Mouse (Mus musculus): ENCODE results near the gene Sart1. TPM values are rescaled to one million over a fixed set of nuclear protein-coding genes. Genes with fewer than 3 reads are reported as not detected.

Gene Sart1
- total and polyA plus RNA-seq, 3 experiments, result 46.7 to 104 (median 78.3) TPM

- in situ Hi-C loops (cut with MboI; ENCODE audit: low pct_ligation_motif_present, low pct_unique_long_range_greater_than_20kb, low sequenced_read_pairs) (no loop called here), dilution Hi-C loops (cut with MboI; ENCODE audit: extremely low pct_ligation_motif_present, extremely low pct_unique_long_range_greater_than_20kb, low sequenced_read_pairs) (no loop called here)
- H3K79me2 ChIP-seq (replicated peaks; ENCODE audit: control insufficient read depth, extremely low read depth, insufficient read depth, poor library complexity, severe bottlenecking), result no peaks in the 10 kb centered on the region
- H3K4me1 ChIP-seq (ENCODE audit: control insufficient read depth in 1 of 2, insufficient read depth in 2 of 2), result peaks cover 9 to 20% of the 10 kb centered on the region in 2 experiments; a peak in 3 of 4 replicates
- TF ChIP-seq E2F4 (IDR thresholded peaks at IDR 0.05; ENCODE audit: insufficient replicate concordance, low read depth, low read length) (no peak), GABPA (IDR thresholded peaks at IDR 0.05; ENCODE audit: insufficient replicate concordance, low read depth, low read length) (no peak), SMC3 (IDR thresholded peaks at IDR 0.05; ENCODE audit: low read depth, low read length) (no peak), ZC3H11A (IDR thresholded peaks at IDR 0.05; ENCODE audit: low read depth, low read length) (no peak), TBP (conservative IDR thresholded peaks at IDR 0.05; ENCODE audit: low read depth, low read length) (no peak), MXI1 (IDR thresholded peaks at IDR 0.05; ENCODE audit: low read depth, low read length) (no peak), JUND (conservative IDR thresholded peaks at IDR 0.05; ENCODE audit: low read depth, low read length) (no peak), PAX5 (IDR thresholded peaks at IDR 0.05; ENCODE audit: low read length) (no peak), BHLHE40 (IDR thresholded peaks at IDR 0.05; ENCODE audit: low read depth, low read length) (no peak), MYC (IDR thresholded peaks at IDR 0.05; ENCODE audit: low read depth, low read length) (no peak), USF1 (IDR thresholded peaks at IDR 0.05; ENCODE audit: low read depth, low read length) (no peak), NELFE (IDR thresholded peaks at IDR 0.05; ENCODE audit: low read depth, low read length) (no peak), MAZ (IDR thresholded peaks at IDR 0.05; ENCODE audit: low read depth, low read length) (no peak), IRF4 (IDR thresholded peaks at IDR 0.05; ENCODE audit: low read depth, low read length) (no peak), ETS1 (conservative IDR thresholded peaks at IDR 0.05; ENCODE audit: low read depth, low read length) (no peak), ZNF384 (IDR thresholded peaks at IDR 0.05; ENCODE audit: low read depth, low read length) (no peak)
- no peak for DNase-seq (ENCODE audit: extremely low read depth)
- no peak overlapping the region for H3K9ac ChIP-seq (ENCODE audit: insufficient read depth, low read depth)
- no peak overlapping the region for H3K27ac ChIP-seq (ENCODE audit: insufficient read depth, low read depth)
- no peak overlapping the region for H3K4me2 ChIP-seq (ENCODE audit: insufficient read depth, low read depth, poor library complexity, severe bottlenecking)
- H3K9me3 ChIP-seq (replicated peaks; ENCODE audit: low read length), result no peaks in the 10 kb centered on the region
- no peaks in the 10 kb centered on the region for H3K27me3 ChIP-seq (replicated peaks)
- no peak overlapping the region for H3K4me3 ChIP-seq (replicated peaks in 1 of 3; ENCODE audit: low read depth in 2 of 3, low read length in 2 of 3, poor library complexity in 1 of 3)
- peaks cover 0 to 6% of the 10 kb centered on the region in 2 experiments for H3K36me3 ChIP-seq (replicated peaks in 1 of 2; ENCODE audit: control insufficient read depth in 1 of 2, insufficient read depth in 1 of 2, low read length in 1 of 2)
These were observed 23.5 kb upstream of the Sart1 start for GRCm38 (mm10) chr19:5411961-5412360.

GRCm38 (mm10) chr19:5410641-5411040, 22.1 kb upstream of the Sart1 start:
- no peak overlapping the region for H3K4me3 ChIP-seq (replicated peaks in 1 of 3; ENCODE audit: low read depth in 2 of 3, low read length in 2 of 3, poor library complexity in 1 of 3)
- H3K4me2 ChIP-seq (ENCODE audit: insufficient read depth, low read depth, poor library complexity, severe bottlenecking), result no peak overlapping the region
- no peak overlapping the region for H3K27ac ChIP-seq (ENCODE audit: insufficient read depth, low read depth)
- TF ChIP-seq SIN3A (IDR thresholded peaks at IDR 0.05; ENCODE audit: low read length), result no peak
- no peak for TF ChIP-seq PAX5 (IDR thresholded peaks at IDR 0.05; ENCODE audit: low read length)
- no peak for TF ChIP-seq RAD21 (IDR thresholded peaks at IDR 0.05; ENCODE audit: low read depth, low read length)
- no peak for TF ChIP-seq MYC (IDR thresholded peaks at IDR 0.05; ENCODE audit: low read depth, low read length)
- no peak for TF ChIP-seq CHD1 (IDR thresholded peaks at IDR 0.05; ENCODE audit: low read depth, low read length)
- no peak for TF ChIP-seq CTCF (conservative IDR thresholded peaks at IDR 0.05 in 1 of 2, IDR thresholded peaks at IDR 0.05 in 1 of 2; ENCODE audit: low read depth in 2 of 2, low read length in 2 of 2)
- H3K79me2 ChIP-seq (replicated peaks; ENCODE audit: control insufficient read depth, extremely low read depth, insufficient read depth, poor library complexity, severe bottlenecking), result no peaks in the 10 kb centered on the region
- no peaks in the 10 kb centered on the region for H3K27me3 ChIP-seq (replicated peaks)
- peaks cover 9 to 24% of the 10 kb centered on the region in 2 experiments; a peak in 3 of 4 replicates for H3K4me1 ChIP-seq (ENCODE audit: control insufficient read depth in 1 of 2, insufficient read depth in 2 of 2)
- dilution Hi-C loops (cut with MboI; ENCODE audit: extremely low pct_ligation_motif_present, extremely low pct_unique_long_range_greater_than_20kb, low sequenced_read_pairs), result no loop called here
- no peaks in the 10 kb centered on the region for H3K9me3 ChIP-seq (replicated peaks; ENCODE audit: low read length)
- H3K9ac ChIP-seq (ENCODE audit: insufficient read depth, low read depth), result no peak overlapping the region
- in situ Hi-C loops (cut with MboI; ENCODE audit: low pct_ligation_motif_present, low pct_unique_long_range_greater_than_20kb, low sequenced_read_pairs), result no loop called here
- DNase-seq (ENCODE audit: extremely low read depth), result no peak
- peaks cover 0 to 6% of the 10 kb centered on the region in 2 experiments for H3K36me3 ChIP-seq (replicated peaks in 1 of 2; ENCODE audit: control insufficient read depth in 1 of 2, insufficient read depth in 1 of 2, low read length in 1 of 2)
